Mouse (Mus musculus): ENCODE data around the gene Sdhaf3. TPM values are rescaled to one million over a fixed set of nuclear protein-coding genes. Genes with fewer than 3 reads are reported as not detected.
A peak's percentile ranks its signal among the peaks of the same experiment; 100 is the strongest.

The Sdhaf3 gene
- 0.19 and 0.22 TPM in 2 replicates for polyA plus RNA-seq (2012; rRNA removed)

- under 1% methylated on average over 52 of the region's 52 CpGs for WGBS
- DNase-seq (ENCODE audit: low read depth in 1 of 2, low spot score in 2 of 2): peak; percentile 91
- TF ChIP-seq CTCF (IDR thresholded peaks at IDR 0.05; ENCODE audit: extremely low read depth, insufficient read depth, insufficient read length, insufficient replicate concordance) (no peak; the same call in 1 of the 2 replicates), POLR2A (IDR thresholded peaks at IDR 0.05; ENCODE audit: low read depth, low read length) (no peak; the same call in 1 of the 2 replicates)
- Histone ChIP-seq H3K4me3 (ENCODE audit: extremely low read depth, insufficient read depth, insufficient read length) (peak within 1 kb of the TSS; percentile 93), H3K36me3 (ENCODE audit: control insufficient read depth, insufficient read depth, low read length) (no peaks in the 10 kb centered on the region), H3K4me1 (ENCODE audit: control insufficient read depth, insufficient read depth, insufficient read length) (no peaks in the 10 kb centered on the region; the same call in 1 of the 2 replicates), H3K27me3 (ENCODE audit: control insufficient read depth, insufficient read depth, low read length) (no peaks in the 10 kb centered on the region), H3K27ac (ENCODE audit: insufficient read depth, low read length) (peak within 1 kb of the TSS; percentile 64)
Measured at GRCm38 (mm10) chr6:6955764-6956561, at the start of gene Sdhaf3. Sdhaf3 (plus strand) TSS chr6:6956004.

- WGBS: 76% methylated on average over 8 of the region's 8 CpGs
- Histone ChIP-seq H3K36me3 (ENCODE audit: control insufficient read depth, insufficient read depth, low read length) (no peaks in the 10 kb centered on the region), H3K4me1 (ENCODE audit: control insufficient read depth, insufficient read depth, insufficient read length) (no peaks in the 10 kb centered on the region), H3K4me3 (ENCODE audit: extremely low read depth, insufficient read depth, insufficient read length) (no peak overlapping the region), H3K27me3 (ENCODE audit: control insufficient read depth, insufficient read depth, low read length) (no peaks in the 10 kb centered on the region), H3K27ac (ENCODE audit: insufficient read depth, low read length) (no peak overlapping the region)
- TF ChIP-seq POLR2A (IDR thresholded peaks at IDR 0.05; ENCODE audit: low read depth, low read length): no peak
- no peak for TF ChIP-seq CTCF (IDR thresholded peaks at IDR 0.05; ENCODE audit: extremely low read depth, insufficient read depth, insufficient read length, insufficient replicate concordance)
- no peak for DNase-seq (ENCODE audit: low read depth in 1 of 2, low spot score in 2 of 2)
Measured at GRCm38 (mm10) chr6:6909586-6909985, 46.2 kb upstream of the Sdhaf3 start.

- no peaks in the 10 kb centered on the region for H3K36me3 ChIP-seq (ENCODE audit: control insufficient read depth, insufficient read depth, low read length)
- no peak for DNase-seq (ENCODE audit: low read depth in 1 of 2, low spot score in 2 of 2)
- H3K4me1 ChIP-seq (ENCODE audit: control insufficient read depth, insufficient read depth, insufficient read length): no peaks in the 10 kb centered on the region
- 88% methylated on average over 1 of the region's 1 CpGs for WGBS
- no peaks in the 10 kb centered on the region for H3K27me3 ChIP-seq (ENCODE audit: control insufficient read depth, insufficient read depth, low read length)
- no peak overlapping the region for H3K4me3 ChIP-seq (ENCODE audit: extremely low read depth, insufficient read depth, insufficient read length)
- TF ChIP-seq CTCF (IDR thresholded peaks at IDR 0.05; ENCODE audit: extremely low read depth, insufficient read depth, insufficient read length, insufficient replicate concordance) (no peak), POLR2A (IDR thresholded peaks at IDR 0.05; ENCODE audit: low read depth, low read length) (no peak)
- H3K27ac ChIP-seq (ENCODE audit: insufficient read depth, low read length): no peak overlapping the region
Measured at GRCm38 (mm10) chr6:6914304-6914703, 41.5 kb upstream of the Sdhaf3 start.

- 42% methylated on average over 5 of the region's 5 CpGs for WGBS
- no peak overlapping the region for H3K27ac ChIP-seq (ENCODE audit: insufficient read depth, low read length)
- H3K36me3 ChIP-seq (ENCODE audit: control insufficient read depth, insufficient read depth, low read length): no peaks in the 10 kb centered on the region
- no peaks in the 10 kb centered on the region for H3K4me1 ChIP-seq (ENCODE audit: control insufficient read depth, insufficient read depth, insufficient read length)
- H3K27me3 ChIP-seq (ENCODE audit: control insufficient read depth, insufficient read depth, low read length): no peaks in the 10 kb centered on the region
- peak in 1 of 2 experiments; percentile 1 for DNase-seq (ENCODE audit: low read depth in 1 of 2, low spot score in 2 of 2)
- TF ChIP-seq CTCF (IDR thresholded peaks at IDR 0.05; ENCODE audit: extremely low read depth, insufficient read depth, insufficient read length, insufficient replicate concordance) (no peak), POLR2A (IDR thresholded peaks at IDR 0.05; ENCODE audit: low read depth, low read length) (no peak)
- no peak overlapping the region for H3K4me3 ChIP-seq (ENCODE audit: extremely low read depth, insufficient read depth, insufficient read length)
Measured at GRCm38 (mm10) chr6:6914849-6915525, 40.8 kb upstream of the Sdhaf3 start.

- no peaks in the 10 kb centered on the region for H3K4me1 ChIP-seq (ENCODE audit: control insufficient read depth, insufficient read depth, insufficient read length)
- 19% methylated on average over 9 of the region's 9 CpGs for WGBS
- TF ChIP-seq POLR2A (IDR thresholded peaks at IDR 0.05; ENCODE audit: low read depth, low read length): no peak
- TF ChIP-seq CTCF (IDR thresholded peaks at IDR 0.05; ENCODE audit: extremely low read depth, insufficient read depth, insufficient read length, insufficient replicate concordance): no peak
- H3K36me3 ChIP-seq (ENCODE audit: control insufficient read depth, insufficient read depth, low read length): no peaks in the 10 kb centered on the region
- no peak overlapping the region for H3K4me3 ChIP-seq (ENCODE audit: extremely low read depth, insufficient read depth, insufficient read length)
- no peak for DNase-seq (ENCODE audit: low read depth in 1 of 2, low spot score in 2 of 2)
- no peak overlapping the region for H3K27ac ChIP-seq (ENCODE audit: insufficient read depth, low read length)
- H3K27me3 ChIP-seq (ENCODE audit: control insufficient read depth, insufficient read depth, low read length): no peaks in the 10 kb centered on the region
Measured at GRCm38 (mm10) chr6:6915526-6915915, 40.3 kb upstream of the Sdhaf3 start.

GRCm38 (mm10) chr6:6917334-6917733 lies 38.5 kb upstream of the Sdhaf3 start:
- Histone ChIP-seq H3K27me3 (ENCODE audit: control insufficient read depth, insufficient read depth, low read length) (no peaks in the 10 kb centered on the region), H3K4me3 (ENCODE audit: extremely low read depth, insufficient read depth, insufficient read length) (no peak overlapping the region), H3K27ac (ENCODE audit: insufficient read depth, low read length) (no peak overlapping the region), H3K36me3 (ENCODE audit: control insufficient read depth, insufficient read depth, low read length) (no peaks in the 10 kb centered on the region), H3K4me1 (ENCODE audit: control insufficient read depth, insufficient read depth, insufficient read length) (no peaks in the 10 kb centered on the region)
- no peak for DNase-seq (ENCODE audit: low read depth in 1 of 2, low spot score in 2 of 2)
- 87% methylated on average over 4 of the region's 4 CpGs for WGBS
- TF ChIP-seq POLR2A (IDR thresholded peaks at IDR 0.05; ENCODE audit: low read depth, low read length) (no peak), CTCF (IDR thresholded peaks at IDR 0.05; ENCODE audit: extremely low read depth, insufficient read depth, insufficient read length, insufficient replicate concordance) (no peak)
